Mouse (Mus musculus) thymus, adult 2 months (tissue): ENCODE measurements around the gene Ppp1r3g. TPM values are rescaled to one million over a fixed set of nuclear protein-coding genes. Genes with fewer than 3 reads are reported as not detected.

Experiments
- DNase-seq: peaks from one replicate; pipeline ENCODE4 v3.0.0; 2021
- H3K27ac ChIP-seq: fragments of 200-500 bp; 2 replicates; pipeline ENCODE4 v1.5.1; 2012; ENCODE audit warnings: low read length, control low read depth; ENCODE audit not compliant: control insufficient read depth, insufficient read depth
- H3K27me3 ChIP-seq: fragments of 200-500 bp; 2 replicates; pipeline ENCODE4 v1.6.1; 2012; ENCODE audit warnings: mild to moderate bottlenecking, low read length, moderate library complexity, mixed read lengths; ENCODE audit not compliant: control insufficient read depth, insufficient read depth
- H3K36me3 ChIP-seq: fragments of 200-500 bp; 2 replicates; pipeline ENCODE4 v1.6.1; 2012; ENCODE audit warnings: mild to moderate bottlenecking, low read length, moderate library complexity; ENCODE audit not compliant: control insufficient read depth, insufficient read depth
- H3K4me1 ChIP-seq: fragments of 200-500 bp; replicated peaks from 2 replicates; pipeline ENCODE4 v1.6.1; 2012; ENCODE audit warnings: low read length; ENCODE audit not compliant: control insufficient read depth, insufficient read depth
- H3K4me3 ChIP-seq: fragments of 200-500 bp; 2 replicates; pipeline ENCODE4 v1.5.1; 2012; ENCODE audit warnings: mild to moderate bottlenecking, low read length, control low read depth, moderate library complexity; ENCODE audit not compliant: control insufficient read depth, insufficient read depth
- CTCF ChIP-seq: fragments of 200-500 bp; IDR thresholded peaks from 2 replicates; pipeline ENCODE4 v1.5.1; 2012; ENCODE audit warnings: mild to moderate bottlenecking, control low read depth, low read length, moderate library complexity, borderline replicate concordance; ENCODE audit not compliant: control insufficient read depth, poor library complexity, insufficient read depth; ENCODE audit errors: extremely low read depth
- POLR2A ChIP-seq: fragments of 200-500 bp; IDR thresholded peaks from 2 replicates; pipeline ENCODE4 v1.6.1; 2012; ENCODE audit warnings: mild to moderate bottlenecking, low read length, control low read depth, moderate library complexity; ENCODE audit not compliant: control insufficient read depth, poor library complexity, insufficient read depth; ENCODE audit errors: extremely low read depth
- WGBS: fragments of 180-500 bp; shearing (Covaris S2); methylation state at CpG from one replicate; pipeline ENCODE4 v1.1.7; 2018; 5-methylcytosine and 5-hydroxymethylcytosine counted together
- polyA plus RNA-seq: library from polyadenylated mRNA; depleted of rRNA; stranded (reverse); fragments of >200 nt; gene quantifications from 2 replicates; pipeline ENCODE4 v1.2.3, GENCODE M21; 2012

Ppp1r3g gene
- polyA plus RNA-seq, 1 experiment: not detected

- H3K4me1 ChIP-seq: no peaks in the 10 kb centered on the region
- DNase-seq: peak; percentile 58
- H3K27ac ChIP-seq: no peak overlapping the region
- WGBS: 29% methylated on average over 14 of the region's 14 CpGs
- H3K27me3 ChIP-seq: no peaks in the 10 kb centered on the region
- TF ChIP-seq CTCF (no peak), POLR2A (no peak)
- no peaks in the 10 kb centered on the region for H3K36me3 ChIP-seq
- H3K4me3 ChIP-seq: no peak overlapping the region
These were observed 11.2 kb upstream of the Ppp1r3g start for GRCm38 (mm10) chr13:35947354-35948000.

- TF ChIP-seq POLR2A (no peak), CTCF (no peak)
- H3K36me3 ChIP-seq: no peaks in the 10 kb centered on the region
- no peak overlapping the region for H3K27ac ChIP-seq
- DNase-seq: no peak
- 65% methylated on average over 17 of the region's 17 CpGs for WGBS
- H3K4me1 ChIP-seq: no peaks in the 10 kb centered on the region
- H3K27me3 ChIP-seq: no peaks in the 10 kb centered on the region
- H3K4me3 ChIP-seq: no peak overlapping the region
These were observed 8.7 kb upstream of the Ppp1r3g start for GRCm38 (mm10) chr13:35949814-35950455.

DNA sequence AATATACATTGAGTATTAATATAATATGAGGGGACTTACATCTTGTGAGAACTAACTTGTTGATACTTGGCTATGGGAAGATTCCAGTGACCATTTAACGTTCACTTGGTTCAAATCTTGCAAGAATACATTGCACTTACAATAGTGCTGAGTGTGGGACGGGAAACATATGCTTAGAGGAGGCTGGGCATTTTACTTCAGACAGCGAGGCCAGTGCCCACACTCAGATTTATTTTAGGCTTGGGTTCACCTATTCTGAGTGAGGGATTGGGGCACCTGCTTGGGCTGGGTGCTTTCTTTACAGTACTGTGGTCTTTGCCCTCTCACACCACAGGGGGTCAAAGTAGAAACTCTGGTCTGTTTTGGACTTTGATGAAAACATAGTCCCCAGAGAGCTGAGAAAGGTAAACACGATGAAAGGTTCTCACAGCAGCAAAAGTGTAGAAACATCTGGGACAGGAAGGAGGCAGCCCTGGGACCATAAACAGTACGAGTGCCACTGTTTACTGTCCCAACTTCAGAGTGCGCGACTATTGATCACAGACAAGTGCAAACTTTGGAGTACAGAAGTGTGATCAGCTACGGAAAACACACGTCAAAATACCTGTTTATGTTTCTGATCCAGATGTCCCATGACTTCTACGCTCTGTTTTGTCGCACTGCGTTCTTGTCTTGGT, 890 bp downstream of the Ppp1r3g start:
- H3K4me1 ChIP-seq: no peaks in the 10 kb centered on the region
- WGBS: 89% methylated on average over 12 of the region's 12 CpGs

DNA sequence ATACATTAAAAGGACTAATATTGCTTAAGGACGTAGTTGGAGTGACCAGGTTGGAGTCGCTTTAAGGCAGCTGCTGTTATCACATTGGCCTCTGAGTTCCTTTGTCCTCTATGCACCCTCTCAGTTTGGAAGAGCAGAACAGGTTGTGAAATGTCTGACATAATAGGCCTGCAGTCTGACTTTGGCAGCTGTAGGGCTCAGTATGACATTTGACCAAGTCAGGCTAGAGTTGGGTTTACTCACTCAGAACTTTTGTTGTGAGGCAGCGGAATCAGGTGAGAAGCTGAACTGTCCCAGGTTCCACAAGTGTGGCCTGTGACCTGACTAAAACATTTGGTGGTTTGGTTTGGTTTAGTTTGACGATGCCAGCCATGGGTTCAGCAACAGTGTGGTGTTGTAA, 4.9 kb downstream of the Ppp1r3g start:
- WGBS: 95% methylated on average over 4 of the region's 4 CpGs
- Histone ChIP-seq H3K27ac (no peak overlapping the region), H3K36me3 (no peaks in the 10 kb centered on the region), H3K4me1 (0 out of 2 replicates have a peak, but pooled peaks cover 3% of the 10 kb centered on the region), H3K27me3 (peaks cover under 1% of the 10 kb centered on the region; the same call in 1 of the 2 replicates), H3K4me3 (no peak overlapping the region)
- no peak for TF ChIP-seq POLR2A
- no peak for TF ChIP-seq CTCF
- DNase-seq: no peak

More for the DNA sequence above, 890 bp downstream of the Ppp1r3g start:
- TF ChIP-seq CTCF (no peak), POLR2A (no peak)
- no peak for DNase-seq
- Histone ChIP-seq H3K27me3 (no peaks in the 10 kb centered on the region), H3K4me3 (no peak overlapping the region), H3K36me3 (no peaks in the 10 kb centered on the region), H3K27ac (no peak overlapping the region)

GRCm38 (mm10) chr13:35967690-35968089, 9.1 kb downstream of the Ppp1r3g start:
- H3K4me3 ChIP-seq: no peak overlapping the region
- 37% methylated on average over 15 of the region's 15 CpGs for WGBS
- peaks cover 9% of the 10 kb centered on the region for H3K27me3 ChIP-seq
- peaks cover 10% of the 10 kb centered on the region; the same call in 1 of the 2 replicates for H3K4me1 ChIP-seq
- no peaks in the 10 kb centered on the region for H3K36me3 ChIP-seq
- H3K27ac ChIP-seq: no peak overlapping the region
- no peak for DNase-seq
- no peak for TF ChIP-seq POLR2A
- no peak for TF ChIP-seq CTCF

- DNase-seq: peak; percentile 1
- H3K27me3 ChIP-seq: peaks cover 9% of the 10 kb centered on the region
- TF ChIP-seq POLR2A (no peak), CTCF (no peak)
- peak overlapping the region; percentile 29 for H3K4me3 ChIP-seq
- H3K36me3 ChIP-seq: no peaks in the 10 kb centered on the region
- 3% methylated on average over 38 of the region's 38 CpGs for WGBS
- H3K27ac ChIP-seq: no peak overlapping the region
- peaks cover 10% of the 10 kb centered on the region; the same call in 1 of the 2 replicates for H3K4me1 ChIP-seq
These were observed 9.6 kb downstream of the Ppp1r3g start for GRCm38 (mm10) chr13:35968131-35968718.

- no peaks in the 10 kb centered on the region for H3K36me3 ChIP-seq
- H3K4me3 ChIP-seq: peak overlapping the region; percentile 29
- H3K27me3 ChIP-seq: peaks cover 9% of the 10 kb centered on the region
- TF ChIP-seq POLR2A (no peak), CTCF (no peak)
- DNase-seq: peak; percentile 2
- H3K4me1 ChIP-seq: peaks cover 10% of the 10 kb centered on the region; the same call in 1 of the 2 replicates
- 1% methylated on average over 57 of the region's 57 CpGs for WGBS
- no peak overlapping the region for H3K27ac ChIP-seq
These were observed 10.2 kb downstream of the Ppp1r3g start for GRCm38 (mm10) chr13:35968719-35969430.
